Mouse (Mus musculus) brain, embryonic 18.5 days (tissue): ENCODE data around the gene Sh2b1.

ENCODE experiments used
- DNase-seq: peaks from one replicate; pipeline ENCODE4 v3.0.0-alpha.2; 2012; ENCODE audit warnings: low read depth, low spot score

The Sh2b1 gene

GRCm38 (mm10) chr7:126474486-126474955 lies 703 bp downstream of the Sh2b1 start:
- DNase-seq = no peak

DNA sequence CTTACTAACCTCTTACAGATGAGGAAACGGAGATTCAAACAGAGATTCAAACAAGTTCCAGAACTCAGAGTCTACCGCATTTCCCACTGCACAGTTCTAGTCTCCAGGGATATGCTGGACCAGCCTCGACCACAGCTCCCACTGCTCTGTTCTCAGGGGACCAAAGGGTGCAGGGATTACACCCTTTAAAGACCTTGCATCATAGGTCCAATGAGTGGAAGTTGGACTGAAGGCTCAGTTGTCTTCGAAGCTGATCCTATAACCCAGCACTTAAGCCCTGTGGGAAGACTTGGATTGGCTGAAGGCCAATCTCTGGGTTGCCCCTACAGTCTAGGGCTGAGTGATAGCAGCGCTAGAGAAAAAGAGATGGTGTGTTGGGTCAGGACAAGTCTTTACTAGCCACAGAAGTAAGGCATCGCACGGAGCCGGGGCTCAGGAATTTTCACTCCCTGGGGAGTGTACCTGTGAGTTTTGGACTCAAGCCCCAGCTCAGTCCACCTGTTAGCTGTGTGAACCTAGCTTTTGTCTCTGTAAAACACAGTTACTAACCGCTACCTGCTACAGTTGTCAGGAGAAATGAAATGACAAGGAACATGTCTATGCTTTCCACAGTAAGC lies 1.6 kb downstream of the Sh2b1 start:
- DNase-seq = no peak

DNA sequence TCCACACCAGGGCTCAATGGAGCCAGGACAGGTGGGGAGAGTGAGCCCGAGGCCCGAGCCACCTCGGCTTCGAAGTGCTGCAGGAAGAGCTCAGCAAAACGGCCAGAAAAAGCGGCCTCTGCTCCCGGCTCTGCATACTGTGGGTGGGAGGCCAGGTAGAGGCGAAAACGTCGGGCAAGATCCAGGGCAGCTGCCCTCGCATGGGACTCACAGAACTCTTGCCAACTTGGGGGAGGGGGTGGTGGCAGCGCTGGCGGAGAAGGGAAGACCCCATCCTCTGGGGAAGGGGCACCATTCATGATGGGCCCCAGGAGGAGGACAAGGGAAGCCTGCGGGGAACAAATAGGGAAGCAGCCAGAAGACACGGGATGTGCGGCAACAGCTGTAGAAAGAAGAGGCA lies 2.5 kb downstream of the Sh2b1 start:
- no peak for DNase-seq

DNA sequence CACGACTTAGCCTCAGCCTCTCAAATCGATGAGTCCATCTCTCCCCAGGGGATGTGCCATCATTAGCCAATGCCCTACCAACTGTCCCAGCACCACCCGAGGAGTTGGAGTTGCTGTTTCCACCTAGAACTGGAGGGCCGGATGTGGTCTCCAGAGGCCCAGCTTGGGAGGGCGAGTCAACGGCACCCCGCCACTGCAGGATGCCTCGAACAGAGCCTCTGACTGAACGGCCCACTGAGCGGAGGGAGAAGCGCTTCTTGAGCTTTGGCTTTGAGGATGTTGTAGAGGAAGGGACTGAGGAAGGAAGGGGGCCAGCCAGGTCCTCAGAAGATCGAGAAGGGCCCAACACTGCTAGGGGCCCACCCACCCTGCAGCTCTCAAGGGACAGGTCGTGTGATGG lies 2.9 kb downstream of the Sh2b1 start:
- no peak for DNase-seq

GRCm38 (mm10) chr7:126471853-126472252 lies 3.4 kb downstream of the Sh2b1 start:
- DNase-seq = no peak

DNA sequence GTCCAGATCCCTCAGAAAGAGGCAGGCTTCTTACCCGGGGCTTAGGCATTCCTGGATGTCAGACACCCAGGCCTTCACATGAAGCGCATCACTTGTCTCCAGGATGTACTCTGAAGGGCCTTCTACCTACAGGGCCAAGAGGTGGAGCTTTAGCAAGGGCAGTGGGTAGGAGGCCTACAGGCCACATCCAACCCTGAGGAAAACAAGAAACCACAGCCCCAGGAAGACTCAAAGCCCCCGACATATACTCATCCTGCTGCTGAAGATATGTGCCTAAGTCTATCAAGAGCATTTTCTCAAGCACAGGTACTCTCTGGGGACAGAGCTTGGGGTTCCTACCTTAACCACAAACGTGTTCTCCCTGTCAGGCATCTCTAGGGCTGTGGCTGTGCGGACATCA lies 3.9 kb downstream of the Sh2b1 start:
- DNase-seq = no peak

DNA sequence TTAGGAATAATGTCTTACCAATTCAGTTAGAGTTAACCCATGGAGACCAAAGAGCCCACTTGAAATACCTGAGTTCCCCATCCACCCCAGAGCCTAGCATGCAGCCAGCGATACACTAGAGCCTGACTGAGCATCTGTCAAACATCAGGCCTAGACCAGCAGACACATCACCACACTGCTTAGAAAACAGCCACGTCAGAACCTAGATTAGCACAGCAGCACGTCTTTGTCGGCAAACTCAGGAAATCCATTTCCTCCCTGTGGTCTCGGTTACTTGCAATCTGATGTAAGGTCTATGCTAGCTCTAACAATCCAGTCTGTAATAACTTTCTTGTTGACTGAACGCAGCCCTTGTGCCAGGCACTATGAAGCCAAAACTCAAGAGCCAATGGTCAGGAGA lies 5.1 kb downstream of the Sh2b1 start:
- DNase-seq = no peak

DNA sequence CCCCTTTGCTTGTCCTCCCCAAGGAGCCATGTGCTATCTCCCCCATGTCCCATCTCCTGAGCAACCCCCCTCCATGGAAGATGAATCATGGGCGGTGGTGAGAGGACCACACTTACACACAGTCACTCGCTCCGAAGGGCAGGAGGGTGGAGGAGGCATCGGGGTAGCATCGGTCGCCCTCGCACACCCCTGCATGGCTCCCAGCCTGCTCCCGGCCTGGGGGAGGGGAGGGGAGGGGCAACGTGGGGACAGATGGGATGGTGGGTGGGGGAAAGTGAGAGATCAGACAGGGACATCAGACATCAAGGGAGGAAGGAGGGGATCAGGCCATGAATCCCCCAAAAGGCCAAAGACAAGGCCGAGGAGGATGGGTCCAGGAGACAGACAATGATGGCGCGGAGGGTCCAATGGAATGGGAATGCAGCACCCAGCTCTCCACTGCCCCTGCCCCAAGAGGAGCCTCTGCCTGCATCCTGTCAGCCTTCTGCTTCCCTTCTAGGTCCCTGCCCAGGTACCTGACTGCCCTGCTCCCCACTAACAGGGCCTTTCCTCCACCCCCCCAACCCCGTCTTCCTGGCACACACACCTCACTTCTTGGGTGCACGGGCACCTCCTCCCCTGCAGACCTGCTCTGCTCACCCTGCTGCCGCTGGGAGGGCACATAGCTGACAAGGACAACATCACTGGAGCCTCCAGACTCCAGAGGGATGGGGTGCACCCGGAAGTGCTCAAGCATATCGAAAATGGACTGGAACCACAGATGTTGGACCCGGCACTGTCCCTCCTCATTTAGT lies 7.2 kb downstream of the Sh2b1 start:
- no peak for DNase-seq

- no peak for DNase-seq
Observed at GRCm38 (mm10) chr7:126467271-126467670, 8.0 kb downstream of the Sh2b1 start.

GRCm38 (mm10) chr7:126466707-126467106 lies 8.5 kb downstream of the Sh2b1 start:
- DNase-seq = no peak

- DNase-seq = no peak
Observed at GRCm38 (mm10) chr7:126466116-126466515, 9.1 kb downstream of the Sh2b1 start.

DNA sequence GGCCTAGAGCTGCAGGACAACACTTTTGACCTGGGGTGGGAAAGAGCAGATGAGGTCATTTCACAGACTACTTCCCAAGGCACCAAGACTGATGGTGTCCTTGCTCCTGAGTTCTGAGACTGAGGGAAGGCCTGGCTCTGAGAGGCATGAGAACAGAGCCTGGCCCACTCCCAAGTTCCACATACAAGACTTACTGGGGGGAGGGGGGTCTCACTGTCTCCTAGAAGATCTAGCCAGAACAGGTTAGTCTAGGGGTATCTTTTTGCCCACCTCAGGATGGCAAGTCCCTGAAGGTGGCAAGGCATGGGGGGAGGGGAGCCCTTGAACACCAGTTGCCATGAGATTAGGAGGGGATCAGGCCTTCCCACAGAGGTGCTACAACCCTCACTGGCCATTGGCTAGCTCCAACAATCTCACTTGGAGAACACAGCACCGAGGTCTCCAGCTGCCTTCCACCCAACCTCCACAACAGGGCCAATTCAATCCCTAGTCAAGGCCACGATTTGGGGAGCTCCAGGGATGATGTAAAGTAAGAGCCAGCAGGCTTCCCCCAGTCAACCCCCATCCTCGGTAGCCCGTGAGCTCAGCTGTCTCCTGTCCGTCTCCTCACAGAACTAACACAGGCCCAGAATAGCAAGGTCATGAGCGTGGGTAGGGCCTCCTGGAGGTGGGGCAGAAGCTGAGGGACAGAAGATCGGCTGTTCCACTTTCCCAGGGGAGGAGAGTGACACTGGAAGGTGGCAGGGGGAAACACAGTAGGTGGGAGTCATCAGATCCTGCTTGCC lies 9.8 kb downstream of the Sh2b1 start:
- no peak for DNase-seq

GRCm38 (mm10) chr7:126464836-126465235 lies 10.4 kb downstream of the Sh2b1 start:
- DNase-seq = no peak

GRCm38 (mm10) chr7:126464121-126464520 lies 11.1 kb downstream of the Sh2b1 start:
- no peak for DNase-seq

- no peak for DNase-seq
Observed at GRCm38 (mm10) chr7:126463547-126463946, 11.7 kb downstream of the Sh2b1 start.

- no peak for DNase-seq
Observed at GRCm38 (mm10) chr7:126463004-126463403, 12.2 kb downstream of the Sh2b1 start, which contains the start of gene Atp2a1. Gene Atp2a1, minus strand, starts transcription at chr7:126463108.

- no peak for DNase-seq
Observed at GRCm38 (mm10) chr7:126461626-126462025, 13.6 kb downstream of the Sh2b1 start.

DNA sequence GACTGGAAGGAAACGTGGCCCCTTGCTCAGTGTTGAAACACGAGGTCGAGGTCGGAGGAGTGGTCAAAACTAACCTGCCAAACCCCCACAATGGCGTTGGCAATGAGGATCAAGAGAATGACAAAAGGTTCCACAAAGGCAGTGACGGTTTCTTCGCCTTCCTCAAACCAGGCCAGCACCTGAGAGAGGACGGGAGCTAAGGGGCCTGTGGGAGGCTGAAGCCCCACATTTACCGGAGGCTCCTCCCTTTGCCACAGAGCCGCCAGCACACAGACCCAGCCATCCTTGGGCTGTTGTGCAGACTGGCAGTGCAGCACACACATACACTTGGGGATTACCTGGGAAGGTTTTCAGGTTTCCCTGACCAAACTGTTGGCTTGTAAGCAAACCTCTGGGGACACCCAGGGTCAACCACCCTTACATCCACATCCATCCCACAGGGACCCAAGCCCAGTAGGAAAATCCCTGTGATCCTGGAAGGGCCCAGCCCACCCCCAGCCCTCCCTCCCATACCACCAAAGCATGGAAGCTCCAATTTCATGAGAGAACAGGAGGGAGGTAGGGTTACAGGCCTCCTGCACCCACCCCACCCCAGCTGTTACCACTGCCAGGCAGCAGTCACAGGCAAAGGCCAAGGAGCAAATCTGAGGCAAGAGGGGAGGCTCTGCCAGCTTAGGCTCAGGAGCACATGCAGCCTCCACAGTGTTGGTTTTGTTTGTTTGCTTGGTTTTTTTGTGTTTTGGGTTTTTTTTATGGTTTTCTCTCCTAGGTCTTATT lies 14.4 kb downstream of the Sh2b1 start:
- no peak for DNase-seq

- DNase-seq = no peak
Observed at GRCm38 (mm10) chr7:126458844-126459618, 16.2 kb downstream of the Sh2b1 start.

GRCm38 (mm10) chr7:126458225-126458624 lies 17.0 kb downstream of the Sh2b1 start:
- DNase-seq = no peak
